Mouse (Mus musculus): ENCODE measurements around the gene Klf16.
"Not testable (repeated sequence)": the region's sequence is repeated elsewhere in the genome, so short reads cannot be mapped to it uniquely, and the experiment has no call there.

The Klf16 gene

GRCm38 (mm10) chr10:80606306-80606705 is 29.2 kb upstream of the Klf16 start:
- DNase-seq (ENCODE audit: low spot score in 2 of 2) = no peak

- DNase-seq (ENCODE audit: low spot score in 2 of 2) = not testable (repeated sequence)
These were observed 28.6 kb upstream of the Klf16 start, which contains the start of gene Gm49322 for GRCm38 (mm10) chr10:80605721-80606120. TSS of gene Gm49322 (plus strand) at chr10:80606021.

- no peak for DNase-seq (ENCODE audit: low spot score in 2 of 2)
These were observed 27.9 kb upstream of the Klf16 start for GRCm38 (mm10) chr10:80604988-80605387.

- no peak for DNase-seq (ENCODE audit: low spot score in 2 of 2)
These were observed 26.9 kb upstream of the Klf16 start for GRCm38 (mm10) chr10:80604001-80604509.

GRCm38 (mm10) chr10:80603364-80603763 is 26.2 kb upstream of the Klf16 start:
- no peak for DNase-seq (ENCODE audit: low spot score in 2 of 2)

GRCm38 (mm10) chr10:80602698-80603325 is 25.7 kb upstream of the Klf16 start, which contains the start of the genes Scamp4 and Adat3:
TSS of gene Scamp4 (plus strand) at chr10:80602872.
TSS of gene Adat3 (plus strand) at chr10:80602880.
- peak; percentile 94 to 95 for DNase-seq (ENCODE audit: low spot score in 2 of 2)

GRCm38 (mm10) chr10:80596318-80596717 is 19.2 kb upstream of the Klf16 start:
- no peak for DNase-seq (ENCODE audit: low spot score in 2 of 2)

GRCm38 (mm10) chr10:80589879-80590854 is 13.0 kb upstream of the Klf16 start, which contains the start of gene Abhd17a:
TSS of gene Abhd17a (minus strand) at chr10:80590341.
- DNase-seq (ENCODE audit: low spot score in 2 of 2) = peak; percentile 75 to 85

GRCm38 (mm10) chr10:80589127-80589878 is 12.2 kb upstream of the Klf16 start:
- no peak for DNase-seq (ENCODE audit: low spot score in 2 of 2)

- DNase-seq (ENCODE audit: low spot score in 2 of 2) = no peak
These were observed 10.2 kb upstream of the Klf16 start for GRCm38 (mm10) chr10:80587305-80587657.

- DNase-seq (ENCODE audit: low spot score in 2 of 2) = no peak
These were observed 9.5 kb upstream of the Klf16 start for GRCm38 (mm10) chr10:80586407-80587304.

- no peak for DNase-seq (ENCODE audit: low spot score in 2 of 2)
These were observed 8.5 kb upstream of the Klf16 start for GRCm38 (mm10) chr10:80585581-80585980.

- DNase-seq (ENCODE audit: low spot score in 2 of 2) = no peak
These were observed 7.8 kb upstream of the Klf16 start for GRCm38 (mm10) chr10:80584642-80585552.

GRCm38 (mm10) chr10:80584045-80584488 is 6.9 kb upstream of the Klf16 start:
- no peak for DNase-seq (ENCODE audit: low spot score in 2 of 2)

GRCm38 (mm10) chr10:80583047-80583446 is 5.9 kb upstream of the Klf16 start:
- DNase-seq (ENCODE audit: low spot score in 2 of 2) = no peak

GRCm38 (mm10) chr10:80578911-80579310 is 1.8 kb upstream of the Klf16 start:
- no peak for DNase-seq (ENCODE audit: low spot score in 2 of 2)

GRCm38 (mm10) chr10:80578131-80578750 is 1.1 kb upstream of the Klf16 start:
- peak in 1 of 2 experiments; percentile 52 for DNase-seq (ENCODE audit: low spot score in 2 of 2)

- no peak for DNase-seq (ENCODE audit: low spot score in 2 of 2)
These were observed 548 bp downstream of the Klf16 start for GRCm38 (mm10) chr10:80576351-80577194.

Measured in frontal cortex, postnatal 25 days (tissue).